Mouse (Mus musculus) liver, postnatal 0 days (tissue): ENCODE data around the gene P2ry6.

Experiments
- CTCF ChIP-seq: sonication (generic); IDR thresholded peaks from 2 replicates; pipeline ENCODE4 v1.5.1; 2016; ENCODE audit warnings: antibody characterized with exemption, low read depth
- EP300 ChIP-seq: IDR thresholded peaks from 2 replicates; pipeline ENCODE4 v1.6.1; 2016; ENCODE audit warnings: antibody characterized with exemption, low read depth, mild to moderate bottlenecking

DNA sequence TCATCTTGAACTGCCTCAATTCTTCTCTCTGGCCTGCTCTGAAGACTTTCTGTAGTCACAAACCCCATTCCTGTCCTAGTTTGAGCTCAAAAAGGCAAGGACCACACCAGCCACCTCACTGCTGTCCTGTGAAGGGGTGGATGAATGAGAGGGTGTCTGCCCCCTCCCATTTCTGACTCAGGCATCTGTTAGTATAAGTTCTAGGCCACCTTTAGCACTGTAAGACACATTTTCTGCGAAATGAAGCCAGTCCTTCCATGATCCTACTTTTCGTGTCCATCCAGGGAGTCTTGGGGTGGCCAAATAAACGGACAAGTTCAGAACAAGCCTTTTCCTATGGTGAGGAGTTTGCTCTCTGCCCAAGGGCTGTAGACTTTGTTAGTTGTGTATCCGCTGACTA, 38.1 kb upstream of the P2ry6 start, which contains the start of gene P2ry2:
- TF ChIP-seq CTCF (no peak), EP300 (no peak)
